Mouse (Mus musculus): Measurements from ENCODE around the gene Gm13871.
"Not testable (repeated sequence)": the region's sequence is repeated elsewhere in the genome, so short reads cannot be mapped to it uniquely, and the experiment has no call there.

The Gm13871 gene

GRCm38 (mm10) chr4:73905853-73906252, at the start of gene Gm13871:
Gene Gm13871 (minus strand): TSS chr4:73905953.
- not testable (repeated sequence) for DNase-seq

GRCm38 (mm10) chr4:73950375-73950896, 44.7 kb upstream of the Gm13871 start, which contains the start of gene 2310002L09Rik:
Gene 2310002L09Rik (minus strand): TSS chr4:73950846.
- no peak for DNase-seq

- not testable (repeated sequence) for DNase-seq
These were observed 14.9 kb upstream of the Gm13871 start, which contains the start of gene Gm11756 for GRCm38 (mm10) chr4:73920660-73921059. Gene Gm11756 (minus strand): TSS chr4:73920760.

- DNase-seq, result not testable (repeated sequence)
These were observed 14.7 kb downstream of the Gm13871 start, which contains the start of gene Gm11757 for GRCm38 (mm10) chr4:73891012-73891411. Gene Gm11757 (minus strand): TSS chr4:73891112.

GRCm38 (mm10) chr4:73876166-73876565, 29.6 kb downstream of the Gm13871 start, which contains the start of gene Gm11758:
Gene Gm11758 (minus strand): TSS chr4:73876266.
- DNase-seq, result not testable (repeated sequence)

All from B cell, adult 2 months (primary cell).